Comparison of ENCODE assay signal across 8 mouse cellular contexts in genomic region chr9:50734989-50735388, GRCm38 (mm10). TPM values are rescaled to one million over a fixed set of nuclear protein-coding genes. Genes with fewer than 3 reads are reported as not detected.
A peak's percentile ranks its signal among the peaks of the same experiment; 100 is the strongest.
DNase-seq lines count a peak whose midpoint lies in the region; ATAC-seq and TF ChIP-seq lines count a peak whose summit lies in the region.

No protein-coding gene starts in this region.

- TF ChIP-seq POLR2A in ES-Bruce4 (IDR thresholded peaks at IDR 0.05; ENCODE audit: insufficient read depth, low read length), result no peak

- H3K9ac ChIP-seq in ES-Bruce4 (ENCODE audit: low read depth, poor library complexity, severe bottlenecking), result no peak overlapping the region

- TF ChIP-seq CTCF in ES-Bruce4 (IDR thresholded peaks at IDR 0.05; ENCODE audit: low read depth, low read length), result peak; percentile 62

- no peaks in the 10 kb centered on the region for H3K4me1 ChIP-seq in ES-Bruce4 (ENCODE audit: control insufficient read depth, insufficient read depth, low read length)

- no peak for TF ChIP-seq EP300 in ES-Bruce4 (IDR thresholded peaks at IDR 0.05; ENCODE audit: insufficient read depth, low read depth, low read length)

- no peaks in the 10 kb centered on the region for H3K36me3 ChIP-seq in ES-Bruce4 (ENCODE audit: control insufficient read depth, insufficient read depth, low read length, poor library complexity, severe bottlenecking)

- no peaks in the 10 kb centered on the region for H3K9me3 ChIP-seq in ES-Bruce4 (replicated peaks; ENCODE audit: control insufficient read depth, insufficient read depth, low read length, poor library complexity, severe bottlenecking)

- ATAC-seq in granulocyte monocyte progenitor cell, adult 5-6 weeks (replicated peaks; ENCODE audit: poor library complexity, severe bottlenecking), result 0 out of 2 replicates have a peak, but pooled peaks have one; percentile 31

- H3K27me3 ChIP-seq in ES-Bruce4 (ENCODE audit: control insufficient read depth, insufficient read depth, low read length, poor library complexity, severe bottlenecking), result no peaks in the 10 kb centered on the region

- peak; percentile 48 to 85 for DNase-seq in adrenal gland, adult (ENCODE audit: inconsistent age in 2 of 2, low spot score in 1 of 2)
- DNase-seq in adrenal gland, adult 8-10 months, result no peak
- DNase-seq in cerebellum, adult 9-11 months, result peak; percentile 71
- peak; percentile 62 to 78 for DNase-seq in kidney, postnatal 25 days
- peak; percentile 87 for DNase-seq in lung, postnatal 36 days
- DNase-seq in ovary, postnatal 10 days (ENCODE audit: low spot score), result no peak

- H3K4me3 ChIP-seq in ES-Bruce4 (ENCODE audit: low read depth, low read length), result no peak overlapping the region

- H3K27ac ChIP-seq in ES-Bruce4 (ENCODE audit: insufficient read depth, low read length), result no peak overlapping the region

RNA-seq across cellular contexts. Expression of gene Dixdc1, which starts 4.3 kb away (rescaled TPM):
- total RNA-seq in adrenal gland, adult 8-10 months (2022), result 10 to 100 TPM in 3 of 4 experiments, 1 to 10 TPM in 1; 9.5 to 13.6 (median 11.7) TPM
- 10.1 and 11.1 TPM in 2 replicates for polyA plus RNA-seq in ES-Bruce4 (2011; ENCODE audit: insufficient read depth, insufficient read length, low read depth, missing spikeins)
- 0.11 and 0.82 TPM in 2 replicates for total RNA-seq in granulocyte monocyte progenitor cell, adult 5-6 weeks (2014; fragmentation: Nextera tagmentation)
- 0.10 and 0.39 TPM in 2 replicates for total RNA-seq in granulocyte monocyte progenitor cell, adult 5-6 weeks (2017)

RNA-seq across cellular contexts. Expression of gene 2310030G06Rik, which starts 11.3 kb away (rescaled TPM):
- 1 to 10 TPM; 6.6 to 9.3 (median 7.9) TPM for total RNA-seq in adrenal gland, adult 8-10 months (2022)
- 23.7 and 31.2 TPM in 2 replicates for polyA plus RNA-seq in ES-Bruce4 (2011; ENCODE audit: insufficient read depth, insufficient read length, low read depth, missing spikeins)
- total RNA-seq in granulocyte monocyte progenitor cell, adult 5-6 weeks (2014; fragmentation: Nextera tagmentation), result not detected in 2 replicates
- total RNA-seq in granulocyte monocyte progenitor cell, adult 5-6 weeks (2017), result not detected in 2 replicates

RNA-seq across cellular contexts. Expression of gene Cryab, which starts 16.1 kb away (rescaled TPM):
- 10 to 100 TPM; 26.8 to 60.1 (median 38.2) TPM for total RNA-seq in adrenal gland, adult 8-10 months (2022)
- 125 and 126 TPM in 2 replicates for polyA plus RNA-seq in ES-Bruce4 (2011; ENCODE audit: insufficient read depth, insufficient read length, low read depth, missing spikeins)
- total RNA-seq in granulocyte monocyte progenitor cell, adult 5-6 weeks (2014; fragmentation: Nextera tagmentation), result 1.6 TPM in 1 of 2 replicates, not detected in the other
- total RNA-seq in granulocyte monocyte progenitor cell, adult 5-6 weeks (2017), result 2.5 TPM in 1 of 2 replicates, not detected in the other

RNA-seq across cellular contexts. Expression of gene Hspb2, which starts 17.2 kb away (rescaled TPM):
- total RNA-seq in adrenal gland, adult 8-10 months (2022), result 1 to 10 TPM; 3.0 to 3.2 (median 3.1) TPM
- 22.3 and 22.7 TPM in 2 replicates for polyA plus RNA-seq in ES-Bruce4 (2011; ENCODE audit: insufficient read depth, insufficient read length, low read depth, missing spikeins)
- total RNA-seq in granulocyte monocyte progenitor cell, adult 5-6 weeks (2014; fragmentation: Nextera tagmentation), result not detected in 2 replicates
- total RNA-seq in granulocyte monocyte progenitor cell, adult 5-6 weeks (2017), result not detected in 2 replicates

RNA-seq across cellular contexts. Expression of gene Fdxacb1, which starts 33.0 kb away (rescaled TPM):
- 1 to 10 TPM; 5.3 to 8.9 (median 6.7) TPM for total RNA-seq in adrenal gland, adult 8-10 months (2022)
- 8.5 and 9.0 TPM in 2 replicates for polyA plus RNA-seq in ES-Bruce4 (2011; ENCODE audit: insufficient read depth, insufficient read length, low read depth, missing spikeins)
- 9.8 and 14.9 TPM in 2 replicates for total RNA-seq in granulocyte monocyte progenitor cell, adult 5-6 weeks (2014; fragmentation: Nextera tagmentation)
- total RNA-seq in granulocyte monocyte progenitor cell, adult 5-6 weeks (2017), result 6.3 and 7.1 TPM in 2 replicates

Comparison
In these comparisons a context has a peak if more than half of its experiments do, and no peak if none do; other contexts are left out.
1. DNase-seq: peak in adrenal gland, adult (2 of 2), cerebellum, adult 9-11 months (single experiment), kidney, postnatal 25 days (2 of 2) and lung, postnatal 36 days (single experiment); none in adrenal gland, adult 8-10 months (single experiment) and ovary, postnatal 10 days (single experiment).
2. RNA of gene Dixdc1, which starts 4.3 kb away (total RNA-seq): 9.5 to 13.6 TPM in adrenal gland, adult 8-10 months; 0.10 to 0.82 TPM in granulocyte monocyte progenitor cell, adult 5-6 weeks; every median in the first group is over 4 times any median in the second.
3. RNA of gene 2310030G06Rik, which starts 11.3 kb away (total RNA-seq): 6.6 to 9.3 TPM in adrenal gland, adult 8-10 months; not detected in granulocyte monocyte progenitor cell, adult 5-6 weeks; every median in the first group is over 4 times any median in the second.
4. RNA of gene Cryab, which starts 16.1 kb away (total RNA-seq): 26.8 to 60.1 TPM in adrenal gland, adult 8-10 months; 1.6 to 2.5 TPM in granulocyte monocyte progenitor cell, adult 5-6 weeks; every median in the first group is over 4 times any median in the second.